Comparison of ENCODE assay signal across 14 mouse cellular contexts in genomic region chr7:123573721-123574120, GRCm38 (mm10).
A peak's percentile ranks its signal among the peaks of the same experiment; 100 is the strongest.
DNase-seq lines count a peak whose midpoint lies in the region; ATAC-seq and TF ChIP-seq lines count a peak whose summit lies in the region.
"Had no signal": no experiment of that assay in that cellular context is flagged by ENCODE, and none has a peak within 500 bp of the region (broad histone marks: within the 10 kb centered on the region; RNA-seq: fewer than 3 reads in every experiment).

No protein-coding gene starts in this region.

- 38% methylated on average over 3 of the region's 3 CpGs for WGBS in hindbrain, embryonic 14.5 days
- WGBS in hindbrain, embryonic 11.5 days: 43% methylated on average over 3 of the region's 3 CpGs
- 60% methylated on average over 3 of the region's 3 CpGs for WGBS in liver, postnatal 0 days (ENCODE audit: insufficient replicate concordance)
- WGBS in lung, adult 2 months: 65% methylated on average over 3 of the region's 3 CpGs

- peak; percentile 38 for DNase-seq in hindbrain, embryonic 14.5 days (ENCODE audit: low spot score)
- DNase-seq in hindbrain, embryonic 11.5 days (ENCODE audit: low spot score): no peak
- DNase-seq in R1 (ENCODE audit: low read depth, low spot score): peak; percentile 16
- DNase-seq in brain, adult 2 months (ENCODE audit: low read depth, low spot score): peak; percentile 67
- peak; percentile 26 to 32 for DNase-seq in left cerebral cortex, postnatal 14 days (ENCODE audit: low spot score in 2 of 2)
- no peak for DNase-seq in cerebellum, postnatal 4 days (ENCODE audit: low spot score in 2 of 2)
- DNase-seq in liver, postnatal 0 days: no peak
- no peak for DNase-seq in lung, adult 2 months
- DNase-seq: adrenal gland, postnatal 36 days; cerebellum, adult 11-12 months; lung, embryonic 14.5 days had no signal

- no peak for ATAC-seq in hindbrain, embryonic 14.5 days (ENCODE audit: low FRiP score)
- no peak for ATAC-seq in hindbrain, embryonic 11.5 days (ENCODE audit: low FRiP score)
- ATAC-seq in liver, postnatal 0 days: no peak
- ATAC-seq: activated CD4-positive, CD25-positive, alpha-beta regulatory T cell, adult 4 months had no signal

- no peaks in the 10 kb centered on the region for H3K9me3 ChIP-seq in hindbrain, embryonic 14.5 days (ENCODE audit: control insufficient read depth, low read length)
- H3K9me3 ChIP-seq in hindbrain, embryonic 11.5 days (ENCODE audit: control insufficient read depth, low read length): no peaks in the 10 kb centered on the region
- H3K9me3 ChIP-seq in liver, postnatal 0 days (ENCODE audit: low read length): no peaks in the 10 kb centered on the region
- H3K9me3 ChIP-seq: heart, embryonic 13.5 days; limb, embryonic 13.5 days had no signal

- no peak overlapping the region for H3K9ac ChIP-seq in hindbrain, embryonic 14.5 days
- no peak overlapping the region for H3K9ac ChIP-seq in hindbrain, embryonic 11.5 days (ENCODE audit: low read depth, low read length)
- H3K9ac ChIP-seq in liver, postnatal 0 days (replicated peaks): no peak overlapping the region
- H3K9ac ChIP-seq: heart, embryonic 13.5 days; limb, embryonic 13.5 days; lung, embryonic 14.5 days had no signal

- H3K27ac ChIP-seq in hindbrain, embryonic 14.5 days: no peak overlapping the region
- H3K27ac ChIP-seq in hindbrain, embryonic 11.5 days (ENCODE audit: low read depth, low read length): no peak overlapping the region
- no peak overlapping the region for H3K27ac ChIP-seq in liver, postnatal 0 days (ENCODE audit: low read depth)
- H3K27ac ChIP-seq: heart, embryonic 13.5 days; limb, embryonic 13.5 days had no signal

- H3K4me3 ChIP-seq in hindbrain, embryonic 14.5 days (replicated peaks; ENCODE audit: low read length): no peak overlapping the region
- H3K4me3 ChIP-seq in hindbrain, embryonic 11.5 days (ENCODE audit: low read depth, low read length): no peak overlapping the region
- H3K4me3 ChIP-seq in liver, postnatal 0 days (ENCODE audit: low read depth, low read length): no peak overlapping the region
- H3K4me3 ChIP-seq in lung, adult 2 months (replicated peaks; ENCODE audit: extremely low read depth, low read depth, low read length): no peak overlapping the region
- H3K4me3 ChIP-seq: heart, embryonic 13.5 days; limb, embryonic 13.5 days had no signal

- H3K27me3 ChIP-seq in hindbrain, embryonic 14.5 days (ENCODE audit: control insufficient read depth, insufficient read depth, low read length): no peaks in the 10 kb centered on the region
- H3K27me3 ChIP-seq in hindbrain, embryonic 11.5 days (ENCODE audit: control insufficient read depth, insufficient read depth, low read length): no peaks in the 10 kb centered on the region
- no peaks in the 10 kb centered on the region for H3K27me3 ChIP-seq in liver, postnatal 0 days (ENCODE audit: insufficient read depth, low read length)
- H3K27me3 ChIP-seq: heart, embryonic 13.5 days; limb, embryonic 13.5 days had no signal

- TF ChIP-seq POLR2A in lung, adult 2 months (IDR thresholded peaks at IDR 0.05; ENCODE audit: borderline replicate concordance, extremely low read depth, low read depth, low read length): no peak

- intact Hi-C loops in left cerebral cortex, postnatal 14 days (cut with DNase I): no loop called here

- peaks cover 5% of the 10 kb centered on the region; the same call in 1 of the 2 replicates for H3K4me1 ChIP-seq in hindbrain, embryonic 14.5 days (replicated peaks; ENCODE audit: control insufficient read depth, insufficient read depth, low read length)
- H3K4me1 ChIP-seq in hindbrain, embryonic 11.5 days (replicated peaks; ENCODE audit: control insufficient read depth, insufficient read depth, low read length): no peaks in the 10 kb centered on the region
- no peaks in the 10 kb centered on the region for H3K4me1 ChIP-seq in liver, postnatal 0 days (ENCODE audit: insufficient read depth)
- no peaks in the 10 kb centered on the region for H3K4me1 ChIP-seq in lung, adult 2 months (ENCODE audit: control insufficient read depth, insufficient read depth, low read length)
- H3K4me1 ChIP-seq: heart, embryonic 13.5 days had no signal

- no peak for TF ChIP-seq EP300 in liver, postnatal 0 days (IDR thresholded peaks at IDR 0.05; ENCODE audit: low read depth)

- H3K4me2 ChIP-seq in hindbrain, embryonic 14.5 days (replicated peaks): no peak overlapping the region
- H3K4me2 ChIP-seq in hindbrain, embryonic 11.5 days (replicated peaks; ENCODE audit: low read depth, low read length): no peak overlapping the region
- no peak overlapping the region for H3K4me2 ChIP-seq in liver, postnatal 0 days (ENCODE audit: low read depth, low read length)
- H3K4me2 ChIP-seq: heart, embryonic 13.5 days; limb, embryonic 13.5 days; lung, embryonic 14.5 days had no signal

- H3K36me3 ChIP-seq in hindbrain, embryonic 14.5 days (replicated peaks; ENCODE audit: control insufficient read depth, insufficient read depth): no peaks in the 10 kb centered on the region
- H3K36me3 ChIP-seq in hindbrain, embryonic 11.5 days (ENCODE audit: control insufficient read depth, insufficient read depth, low read length): no peaks in the 10 kb centered on the region
- H3K36me3 ChIP-seq in liver, postnatal 0 days (replicated peaks; ENCODE audit: insufficient read depth, low read length): no peaks in the 10 kb centered on the region
- H3K36me3 ChIP-seq: heart, embryonic 13.5 days; limb, embryonic 13.5 days had no signal

- TF ChIP-seq CTCF in liver, postnatal 0 days (IDR thresholded peaks at IDR 0.05; ENCODE audit: low read depth): no peak
- no peak for TF ChIP-seq CTCF in lung, adult 2 months (IDR thresholded peaks at IDR 0.05; ENCODE audit: insufficient read depth, low read length)

Comparison
In these comparisons a context has a peak if more than half of its experiments do, and no peak if none do; other contexts are left out.
1. DNase-seq: peak in hindbrain, embryonic 14.5 days (single experiment), R1 (single experiment), brain, adult 2 months (single experiment) and left cerebral cortex, postnatal 14 days (2 of 2); none in hindbrain, embryonic 11.5 days (single experiment), cerebellum, postnatal 4 days (0 of 2), liver, postnatal 0 days (single experiment) and lung, adult 2 months (single experiment).